Mouse (Mus musculus): ENCODE results near the gene Rbm15. TPM values are rescaled to one million over a fixed set of nuclear protein-coding genes. Genes with fewer than 3 reads are reported as not detected.

Rbm15 gene
- 17.8 and 18.2 TPM in 2 replicates for polyA plus RNA-seq (2016; fragmentation: Nextera tagmentation; extraction: Ambion mirVana)

- Histone ChIP-seq H3K9me3 (replicated peaks) (no peaks in the 10 kb centered on the region), H3K4me1 (peaks cover 45% of the 10 kb centered on the region), H3K36me3 (peaks cover 28% of the 10 kb centered on the region), H3K4me3 (peak within 1 kb of the TSS; percentile 98), H3K27ac (replicated peaks) (peak within 1 kb of the TSS; percentile 97), H3K27me3 (ENCODE audit: low read depth, poor library complexity, severe bottlenecking) (no peaks in the 10 kb centered on the region)
- WGBS: under 1% methylated on average over 62 of the region's 62 CpGs
- DNase-seq (ENCODE audit: low spot score): peak; percentile 95
Measured at GRCm38 (mm10) chr3:107333381-107334201, at the start of gene Rbm15. Gene Rbm15, minus strand, starts transcription at chr3:107333673.

- 0 out of 2 replicates have a peak, but pooled peaks cover 4% of the 10 kb centered on the region for H3K4me1 ChIP-seq
- no peak overlapping the region for H3K27ac ChIP-seq (replicated peaks)
- no peaks in the 10 kb centered on the region for H3K9me3 ChIP-seq (replicated peaks)
- H3K27me3 ChIP-seq (ENCODE audit: low read depth, poor library complexity, severe bottlenecking): no peaks in the 10 kb centered on the region
- WGBS: 10% methylated on average over 4 of the region's 4 CpGs
- H3K36me3 ChIP-seq: no peaks in the 10 kb centered on the region
- peak; percentile 64 for DNase-seq (ENCODE audit: low spot score)
- H3K4me3 ChIP-seq: no peak overlapping the region
Measured at GRCm38 (mm10) chr3:107379422-107379821, 45.9 kb upstream of the Rbm15 start.

- Histone ChIP-seq H3K9me3 (replicated peaks) (no peaks in the 10 kb centered on the region), H3K4me3 (no peak overlapping the region), H3K36me3 (no peaks in the 10 kb centered on the region), H3K27ac (replicated peaks) (no peak overlapping the region), H3K4me1 (0 out of 2 replicates have a peak, but pooled peaks cover 4% of the 10 kb centered on the region), H3K27me3 (ENCODE audit: low read depth, poor library complexity, severe bottlenecking) (no peaks in the 10 kb centered on the region)
- WGBS: 90% methylated on average over 5 of the region's 5 CpGs
- no peak for DNase-seq (ENCODE audit: low spot score)
Measured at GRCm38 (mm10) chr3:107378626-107379025, 45.2 kb upstream of the Rbm15 start.

- H3K36me3 ChIP-seq: no peaks in the 10 kb centered on the region
- H3K27ac ChIP-seq (replicated peaks): no peak overlapping the region
- WGBS: 29% methylated on average over 6 of the region's 6 CpGs
- H3K9me3 ChIP-seq (replicated peaks): no peaks in the 10 kb centered on the region
- H3K27me3 ChIP-seq (ENCODE audit: low read depth, poor library complexity, severe bottlenecking): no peaks in the 10 kb centered on the region
- no peak overlapping the region for H3K4me3 ChIP-seq
- no peak for DNase-seq (ENCODE audit: low spot score)
- 0 out of 2 replicates have a peak, but pooled peaks cover 4% of the 10 kb centered on the region for H3K4me1 ChIP-seq
Measured at GRCm38 (mm10) chr3:107374948-107375664, 41.6 kb upstream of the Rbm15 start.

GRCm38 (mm10) chr3:107369156-107369555 is 35.7 kb upstream of the Rbm15 start:
- WGBS: 85% methylated on average over 6 of the region's 6 CpGs
- Histone ChIP-seq H3K36me3 (no peaks in the 10 kb centered on the region), H3K4me3 (no peak overlapping the region), H3K4me1 (peaks cover 9% of the 10 kb centered on the region), H3K27me3 (ENCODE audit: low read depth, poor library complexity, severe bottlenecking) (0 out of 2 replicates have a peak, but pooled peaks cover 5% of the 10 kb centered on the region), H3K9me3 (replicated peaks) (no peaks in the 10 kb centered on the region), H3K27ac (replicated peaks) (no peak overlapping the region)
- DNase-seq (ENCODE audit: low spot score): no peak

- Histone ChIP-seq H3K27me3 (ENCODE audit: low read depth, poor library complexity, severe bottlenecking) (0 out of 2 replicates have a peak, but pooled peaks cover 5% of the 10 kb centered on the region), H3K36me3 (no peaks in the 10 kb centered on the region), H3K9me3 (replicated peaks) (no peaks in the 10 kb centered on the region), H3K4me1 (peaks cover 9% of the 10 kb centered on the region), H3K27ac (replicated peaks) (no peak overlapping the region), H3K4me3 (no peak overlapping the region)
- no peak for DNase-seq (ENCODE audit: low spot score)
- 91% methylated on average over 8 of the region's 8 CpGs for WGBS
Measured at GRCm38 (mm10) chr3:107367938-107368599, 34.6 kb upstream of the Rbm15 start.

GRCm38 (mm10) chr3:107365341-107365740 is 31.9 kb upstream of the Rbm15 start:
- 86% methylated on average over 4 of the region's 4 CpGs for WGBS
- no peak overlapping the region for H3K4me3 ChIP-seq

GRCm38 (mm10) chr3:107363391-107363790 is 29.9 kb upstream of the Rbm15 start:
- Histone ChIP-seq H3K4me3 (no peak overlapping the region), H3K9me3 (replicated peaks) (no peaks in the 10 kb centered on the region), H3K27ac (replicated peaks) (no peak overlapping the region), H3K4me1 (peaks cover 9% of the 10 kb centered on the region), H3K36me3 (no peaks in the 10 kb centered on the region), H3K27me3 (ENCODE audit: low read depth, poor library complexity, severe bottlenecking) (0 out of 2 replicates have a peak, but pooled peaks cover 5% of the 10 kb centered on the region)
- 85% methylated on average over 5 of the region's 5 CpGs for WGBS
- DNase-seq (ENCODE audit: low spot score): no peak

More at GRCm38 (mm10) chr3:107365341-107365740, 31.9 kb upstream of the Rbm15 start:
- 0 out of 2 replicates have a peak, but pooled peaks cover 5% of the 10 kb centered on the region for H3K27me3 ChIP-seq (ENCODE audit: low read depth, poor library complexity, severe bottlenecking)
- peaks cover 9% of the 10 kb centered on the region for H3K4me1 ChIP-seq
- H3K27ac ChIP-seq (replicated peaks): no peak overlapping the region
- H3K9me3 ChIP-seq (replicated peaks): no peaks in the 10 kb centered on the region
- H3K36me3 ChIP-seq: no peaks in the 10 kb centered on the region
- no peak for DNase-seq (ENCODE audit: low spot score)

GRCm38 (mm10) chr3:107360341-107360740 is 26.9 kb upstream of the Rbm15 start:
- H3K9me3 ChIP-seq (replicated peaks): no peaks in the 10 kb centered on the region
- peaks cover 9% of the 10 kb centered on the region for H3K4me1 ChIP-seq
- DNase-seq (ENCODE audit: low spot score): no peak
- peaks cover 12% of the 10 kb centered on the region; the same call in 1 of the 2 replicates for H3K27me3 ChIP-seq (ENCODE audit: low read depth, poor library complexity, severe bottlenecking)
- no peak overlapping the region for H3K27ac ChIP-seq (replicated peaks)
- no peaks in the 10 kb centered on the region for H3K36me3 ChIP-seq
- no peak overlapping the region for H3K4me3 ChIP-seq
- 64% methylated on average over 4 of the region's 4 CpGs for WGBS

- WGBS: 69% methylated on average over 3 of the region's 3 CpGs
- H3K4me3 ChIP-seq: no peak overlapping the region
- peaks cover 9% of the 10 kb centered on the region for H3K4me1 ChIP-seq
- DNase-seq (ENCODE audit: low spot score): no peak
- H3K9me3 ChIP-seq (replicated peaks): no peaks in the 10 kb centered on the region
- peaks cover 12% of the 10 kb centered on the region; the same call in 1 of the 2 replicates for H3K27me3 ChIP-seq (ENCODE audit: low read depth, poor library complexity, severe bottlenecking)
- no peaks in the 10 kb centered on the region for H3K36me3 ChIP-seq
- no peak overlapping the region for H3K27ac ChIP-seq (replicated peaks)
Measured at GRCm38 (mm10) chr3:107357700-107358234, 24.3 kb upstream of the Rbm15 start.

GRCm38 (mm10) chr3:107356964-107357441 is 23.5 kb upstream of the Rbm15 start:
- DNase-seq (ENCODE audit: low spot score): peak; percentile 82
- WGBS: 3% methylated on average over 11 of the region's 11 CpGs
- Histone ChIP-seq H3K4me1 (peaks cover 9% of the 10 kb centered on the region), H3K9me3 (replicated peaks) (no peaks in the 10 kb centered on the region), H3K4me3 (peak overlapping the region; percentile 31; the same call in 1 of the 2 replicates), H3K27me3 (ENCODE audit: low read depth, poor library complexity, severe bottlenecking) (peaks cover 12% of the 10 kb centered on the region; the same call in 1 of the 2 replicates), H3K27ac (replicated peaks) (peak overlapping the region; percentile 52; the same call in 1 of the 2 replicates), H3K36me3 (no peaks in the 10 kb centered on the region)
